Mouse (Mus musculus) cerebellum, adult 2 months (tissue): ENCODE results near the gene Rasal2.

Experiments used
- CTCF ChIP-seq: fragments of 200-500 bp; IDR thresholded peaks from 2 replicates; pipeline ENCODE4 v1.5.1; 2011; ENCODE audit warnings: low read depth, mild to moderate bottlenecking, control low read depth, low read length, moderate library complexity, borderline replicate concordance; ENCODE audit not compliant: insufficient read depth
- POLR2A ChIP-seq: fragments of 200-500 bp; IDR thresholded peaks from 2 replicates; pipeline ENCODE4 v1.6.1; 2011; ENCODE audit warnings: low read length, control low read depth, borderline replicate concordance; ENCODE audit not compliant: insufficient read depth

- no peak for TF ChIP-seq POLR2A
- no peak for TF ChIP-seq CTCF
Measured at GRCm38 (mm10) chr1:157457789-157458188, 45.4 kb upstream of the Rasal2 start.
